Mouse (Mus musculus) CD4-positive, CD25-positive, alpha-beta regulatory T cell, adult 2 months (primary cell): ENCODE measurements around the gene Ano7.
A peak's percentile ranks its signal among the peaks of the same experiment; 100 is the strongest.

Source experiments
- DNase-seq: peaks from one replicate; pipeline ENCODE4 v3.0.0-alpha.2; 2012; ENCODE audit warnings: low read depth, low spot score

The Ano7 gene

GRCm38 (mm10) chr1:93373665-93374064 is at the start of gene Ano7:
Gene Ano7 (plus strand): TSS chr1:93373930.
- DNase-seq: no peak

DNA sequence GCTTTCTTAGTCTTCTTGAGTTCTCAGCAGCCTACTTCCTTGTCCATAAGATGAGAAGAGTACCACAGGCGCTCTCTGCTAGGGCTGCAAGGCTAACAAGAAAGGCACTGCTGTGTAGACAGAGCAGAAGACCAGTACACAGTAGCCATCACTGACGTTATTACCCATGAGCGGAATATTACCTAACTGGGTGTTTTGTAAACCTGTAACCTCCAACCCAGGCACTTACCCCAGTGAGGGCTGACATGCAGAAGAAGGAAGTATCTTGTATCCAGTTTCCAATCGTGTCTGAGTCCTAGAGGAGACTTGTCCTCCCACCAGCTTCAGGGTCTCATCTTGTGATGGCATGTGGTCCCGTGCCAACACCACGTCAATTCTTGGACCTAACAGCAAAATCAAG is 49.8 kb upstream of the Ano7 start:
- DNase-seq: no peak

- DNase-seq: no peak
These were observed 47.3 kb upstream of the Ano7 start for GRCm38 (mm10) chr1:93326446-93326845.

- no peak for DNase-seq
These were observed 39.1 kb upstream of the Ano7 start for GRCm38 (mm10) chr1:93334621-93335020.

DNA sequence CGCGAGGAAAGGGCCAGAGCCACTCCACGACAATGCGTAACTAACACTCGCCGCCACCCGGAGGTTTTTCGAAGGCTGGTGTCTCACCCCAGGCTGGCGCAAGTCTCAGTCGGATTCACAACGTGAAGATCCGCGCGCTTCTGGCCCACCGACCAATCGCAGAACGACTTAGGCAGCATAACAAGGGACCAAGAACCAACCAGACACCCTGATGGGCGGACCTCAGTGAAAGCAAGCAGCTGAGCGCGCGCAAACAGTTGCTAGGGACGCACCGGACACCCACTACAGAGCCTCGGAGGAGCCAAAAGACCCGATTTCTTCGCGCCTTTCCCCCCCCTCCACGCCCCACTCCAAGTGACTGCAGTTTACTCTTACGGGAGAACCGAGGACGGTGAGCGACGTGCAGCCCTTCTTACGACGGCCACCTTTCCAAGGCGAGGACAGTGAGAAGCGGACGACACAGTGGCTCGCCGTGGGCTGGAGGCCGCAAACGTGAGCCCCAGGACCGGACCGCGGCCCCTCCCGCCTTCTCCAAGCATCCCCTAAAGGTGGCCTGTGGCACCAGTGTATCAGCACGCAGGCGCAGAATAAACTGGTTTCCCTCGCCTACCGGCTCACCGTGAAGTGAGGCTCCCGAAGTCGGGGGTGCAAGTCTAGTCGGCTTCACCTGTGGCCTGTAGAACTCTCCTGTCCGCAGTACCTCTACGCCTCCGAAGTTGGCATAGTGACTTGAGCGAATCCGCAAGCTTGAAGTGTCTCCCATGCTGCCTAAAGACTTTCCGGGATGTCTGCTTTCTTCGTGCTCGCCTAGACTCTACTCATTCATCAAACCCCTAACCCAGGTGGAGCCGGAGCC is 30.9 kb upstream of the Ano7 start, which contains the start of the genes Ppp1r7 and Pask:
Ppp1r7 (plus strand) TSS at position 207 of the 856 bp plus-strand sequence.
Pask (minus strand) TSS at position 835 of the 856 bp plus-strand sequence.
- DNase-seq: peak; percentile 97

- DNase-seq: peak; percentile 96
These were observed 30.2 kb upstream of the Ano7 start for GRCm38 (mm10) chr1:93343504-93344047.

- DNase-seq: no peak
These were observed 26.6 kb upstream of the Ano7 start for GRCm38 (mm10) chr1:93347176-93347575.

- DNase-seq: no peak
These were observed 24.0 kb upstream of the Ano7 start for GRCm38 (mm10) chr1:93349701-93350100.

GRCm38 (mm10) chr1:93352724-93353123 is 21.0 kb upstream of the Ano7 start:
- no peak for DNase-seq

GRCm38 (mm10) chr1:93362661-93363060 is 11.1 kb upstream of the Ano7 start:
- DNase-seq: no peak

GRCm38 (mm10) chr1:93365641-93366040 is 8.1 kb upstream of the Ano7 start:
- DNase-seq: no peak

- DNase-seq: no peak
These were observed 3.6 kb downstream of the Ano7 start for GRCm38 (mm10) chr1:93377307-93377706.

DNA sequence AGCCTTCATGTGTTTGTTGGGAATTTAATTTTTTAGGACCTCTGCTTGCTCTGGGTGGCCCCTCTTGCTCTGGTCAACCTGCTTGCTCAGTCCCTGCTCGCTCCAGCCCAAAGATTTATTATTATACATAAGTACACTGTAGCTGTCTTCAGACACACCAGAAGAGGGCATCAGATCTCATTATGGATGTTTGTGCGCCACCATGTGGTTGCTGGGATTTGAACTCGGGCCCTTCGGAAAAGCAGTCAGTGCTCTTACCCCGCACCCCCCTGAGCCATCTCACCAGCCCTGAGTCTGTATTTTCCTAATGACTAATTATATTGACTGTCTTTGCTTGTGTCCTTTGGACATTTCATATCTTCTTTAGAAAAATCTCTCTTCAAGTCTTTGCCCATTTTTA is 5.4 kb downstream of the Ano7 start:
- no peak for DNase-seq

GRCm38 (mm10) chr1:93387198-93387597 is 13.5 kb downstream of the Ano7 start:
- DNase-seq: no peak

DNA sequence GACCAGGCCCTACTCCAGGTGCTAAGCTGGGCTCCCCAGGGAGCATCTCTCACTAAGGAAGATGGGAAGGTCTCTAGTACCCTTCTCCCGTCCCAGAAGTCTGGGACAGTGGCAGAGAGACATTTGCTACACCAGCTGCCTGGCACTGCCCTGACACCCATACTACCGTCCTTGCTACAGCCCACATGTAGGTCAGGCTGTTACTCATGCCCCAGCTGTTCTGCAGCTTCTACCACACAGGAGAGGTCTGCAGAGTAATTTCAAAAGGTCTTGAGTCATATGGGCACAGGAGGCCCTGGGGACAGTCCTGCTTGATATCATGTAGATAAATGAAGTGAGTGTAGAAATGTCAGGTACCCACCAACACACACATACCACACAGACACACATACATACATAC is 15.2 kb downstream of the Ano7 start:
- DNase-seq: no peak

DNA sequence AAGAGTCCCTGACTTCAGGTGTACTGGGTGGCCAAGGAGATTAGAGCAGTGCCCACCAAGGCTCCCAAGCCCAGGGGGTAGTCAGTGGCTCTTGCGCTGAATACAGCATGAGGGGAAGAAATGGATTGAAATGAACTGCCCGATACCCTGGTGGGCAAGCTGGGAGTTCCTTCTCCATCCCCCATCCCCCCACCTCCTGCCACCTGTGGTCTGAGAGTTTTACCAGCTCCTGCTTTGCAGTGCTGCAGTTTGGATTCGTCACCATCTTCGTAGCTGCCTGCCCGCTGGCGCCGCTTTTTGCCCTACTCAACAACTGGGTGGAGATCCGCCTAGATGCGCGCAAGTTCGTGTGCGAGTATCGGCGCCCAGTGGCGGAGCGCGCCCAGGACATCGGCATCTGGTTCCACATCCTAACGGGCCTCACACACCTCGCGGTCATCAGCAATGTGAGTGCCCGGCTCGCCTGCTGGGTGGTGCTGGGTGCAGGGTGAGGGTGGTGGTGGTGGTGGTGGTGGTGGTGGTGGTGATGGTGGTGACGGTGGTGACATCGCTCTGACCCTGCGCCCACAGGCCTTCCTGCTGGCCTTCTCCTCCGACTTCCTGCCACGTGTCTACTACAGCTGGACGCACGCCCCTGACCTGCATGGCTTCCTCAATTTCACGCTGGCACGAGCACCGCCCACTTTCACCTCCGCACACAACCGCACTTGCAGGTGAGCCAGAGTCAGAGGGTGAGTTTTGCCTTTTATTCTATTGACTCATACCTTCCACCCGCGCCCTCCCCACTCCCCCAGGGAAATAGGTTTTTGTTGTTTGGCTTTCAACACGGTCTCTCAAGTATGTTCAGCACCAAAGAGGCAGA is 27.7 kb downstream of the Ano7 start:
- DNase-seq: peak; percentile 51

- no peak for DNase-seq
These were observed 29.7 kb downstream of the Ano7 start for GRCm38 (mm10) chr1:93403403-93403802.

- DNase-seq: no peak
These were observed 58.4 kb downstream of the Ano7 start for GRCm38 (mm10) chr1:93432087-93432486.

- DNase-seq: no peak
These were observed 65.6 kb downstream of the Ano7 start for GRCm38 (mm10) chr1:93439321-93439720.

GRCm38 (mm10) chr1:93444405-93445110 is 70.8 kb downstream of the Ano7 start:
- peak; percentile 69 for DNase-seq

- peak; percentile 77 for DNase-seq
These were observed 71.5 kb downstream of the Ano7 start for GRCm38 (mm10) chr1:93445111-93445821.
